Mouse (Mus musculus) layer of hippocampus, adult 18-20 months (tissue): ENCODE data around the gene Gm21800. TPM values are rescaled to one million over a fixed set of nuclear protein-coding genes. Genes with fewer than 3 reads are reported as not detected.
"Not testable (repeated sequence)": the region's sequence is repeated elsewhere in the genome, so short reads cannot be mapped to it uniquely, and the experiment has no call there.

ENCODE experiments used
- DNase-seq, 2 experiments: peaks; one replicate each; pipeline ENCODE4 v3.0.0; 2022; ENCODE audit warnings: low spot score in 2 of 2
- long read RNA-seq: library from polyadenylated mRNA; stranded (forward); transcript quantifications from one replicate; pipeline ENCODE4 v2.0.0, GENCODE M21; 2021
- total RNA-seq, 2 experiments: library from RNA; stranded (reverse); gene quantifications; 2 replicates each; pipeline ENCODE4 v1.2.3; 2021

Gm21800 gene
- not detected for total RNA-seq
- long read RNA-seq: 0 reads

- not testable (repeated sequence) for DNase-seq
These were observed at the start of gene Gm21800 for GRCm38 (mm10) chrY:41406198-41406597. Gm21800 (plus strand) TSS chrY:41406498.
